Mouse (Mus musculus): Measurements from ENCODE around the gene Mob3b.

Mob3b gene

DNA sequence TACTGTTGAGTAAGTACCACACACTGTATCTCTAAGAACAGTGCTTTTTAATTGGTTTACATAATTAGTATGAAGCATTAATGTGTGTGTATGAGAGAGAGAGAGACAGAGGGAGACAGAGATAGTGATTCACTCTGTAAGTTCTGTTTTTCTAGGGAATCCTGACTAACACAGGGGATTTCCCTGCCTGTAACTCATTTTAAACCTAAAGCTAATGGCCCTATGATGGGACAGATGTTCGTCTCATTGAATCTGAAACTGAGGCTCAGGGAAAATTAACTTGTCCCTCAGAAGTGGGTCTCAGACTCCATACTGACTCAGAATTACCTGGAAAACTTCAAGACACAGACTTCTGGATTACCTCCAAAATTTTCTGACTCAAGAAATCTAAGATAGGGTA, 96.3 kb downstream of the Mob3b start:
- DNase-seq = no peak

DNA sequence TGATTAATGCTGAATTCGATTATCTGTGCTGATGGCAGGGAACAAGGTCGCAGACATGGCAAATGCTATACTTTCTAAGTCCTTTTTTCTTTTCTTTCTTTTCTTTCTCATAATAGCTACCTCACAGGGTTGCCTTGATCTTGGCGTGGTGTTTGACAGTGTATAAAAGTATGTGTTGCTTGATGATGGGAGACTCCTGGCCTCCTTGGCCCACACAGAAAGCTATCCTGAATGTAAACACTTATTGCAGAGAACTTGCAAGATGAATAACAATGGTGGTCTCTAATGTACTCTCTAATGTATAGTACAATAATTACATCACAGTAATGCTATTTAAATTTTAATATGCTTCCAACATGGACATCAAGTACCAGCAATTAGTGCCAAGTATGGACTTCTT, 96.9 kb downstream of the Mob3b start:
- DNase-seq = no peak

DNA sequence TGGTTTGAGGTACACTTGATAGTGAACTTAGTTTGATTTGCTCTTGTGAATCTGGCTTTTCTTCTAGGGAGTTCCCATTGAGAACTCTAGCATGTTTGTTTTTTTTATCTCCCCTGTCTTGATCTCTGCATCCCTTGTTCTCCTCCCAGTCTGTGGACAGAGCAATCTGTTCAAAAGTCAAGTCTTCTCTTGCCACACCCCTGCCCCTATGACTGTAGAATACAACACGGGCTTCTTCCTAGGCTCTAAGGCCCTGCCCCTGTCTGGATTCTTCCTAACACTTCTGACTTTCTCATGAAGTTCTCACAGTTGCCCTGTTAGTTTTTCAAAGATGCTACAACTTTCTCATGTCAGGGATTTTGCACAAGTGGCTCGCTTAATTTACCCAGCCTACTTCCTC, 102.9 kb downstream of the Mob3b start:
- DNase-seq = no peak

DNA sequence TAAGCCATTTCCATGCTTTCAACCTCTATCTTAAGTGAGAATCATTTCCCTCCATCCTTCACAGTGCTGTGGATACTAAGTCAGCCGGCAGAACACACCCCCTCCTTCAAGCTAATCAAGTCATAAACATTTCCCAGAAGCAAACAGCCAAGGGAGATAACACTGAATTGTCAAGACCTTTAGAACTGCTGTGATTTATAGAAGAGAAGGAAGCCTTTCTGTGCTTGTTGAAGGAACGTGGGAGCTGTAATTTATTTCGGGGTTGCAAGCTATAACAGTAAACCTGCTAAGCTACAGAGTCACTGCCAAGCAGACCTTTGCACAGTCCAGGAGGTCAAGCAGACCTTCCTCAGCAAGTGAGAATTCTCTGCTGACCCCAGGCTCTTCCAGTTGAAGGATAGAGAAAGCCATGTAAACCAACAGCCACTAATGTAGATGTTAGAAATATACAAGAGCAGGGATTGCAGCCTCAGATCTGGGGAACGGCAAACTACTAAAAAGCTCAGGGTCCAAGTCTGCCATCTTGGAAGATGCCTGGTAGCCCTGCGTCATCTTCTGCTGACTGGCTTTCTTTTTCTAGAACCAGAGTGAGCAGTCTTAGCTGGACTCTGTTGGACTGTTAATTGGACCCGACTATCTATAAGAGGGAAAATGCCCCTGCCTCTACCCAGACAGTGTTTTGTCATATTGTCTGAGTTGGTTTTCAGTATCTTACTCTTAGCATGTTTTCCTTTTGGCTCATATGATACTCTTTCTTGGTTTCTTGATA, 104.9 kb downstream of the Mob3b start:
- no peak for DNase-seq

DNA sequence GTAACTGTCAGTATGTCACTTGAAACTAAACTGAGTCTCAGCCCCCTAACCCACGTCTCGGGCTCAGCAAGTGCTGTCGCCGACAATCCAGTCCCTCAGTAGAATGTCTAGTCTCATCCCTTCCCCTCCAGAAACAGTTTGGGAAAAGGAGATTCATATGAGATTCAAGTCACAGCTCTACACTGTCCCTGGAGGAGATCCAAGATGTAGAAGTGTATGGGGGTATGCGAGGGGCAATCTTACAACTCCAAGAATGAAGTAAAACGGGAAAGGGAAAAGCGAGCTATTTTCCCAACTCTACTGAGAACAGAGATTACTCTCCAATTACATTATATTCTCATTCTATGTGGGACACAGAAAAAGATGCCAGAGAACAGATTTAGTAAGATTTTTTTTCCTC, 106.1 kb downstream of the Mob3b start:
- no peak for DNase-seq

DNA sequence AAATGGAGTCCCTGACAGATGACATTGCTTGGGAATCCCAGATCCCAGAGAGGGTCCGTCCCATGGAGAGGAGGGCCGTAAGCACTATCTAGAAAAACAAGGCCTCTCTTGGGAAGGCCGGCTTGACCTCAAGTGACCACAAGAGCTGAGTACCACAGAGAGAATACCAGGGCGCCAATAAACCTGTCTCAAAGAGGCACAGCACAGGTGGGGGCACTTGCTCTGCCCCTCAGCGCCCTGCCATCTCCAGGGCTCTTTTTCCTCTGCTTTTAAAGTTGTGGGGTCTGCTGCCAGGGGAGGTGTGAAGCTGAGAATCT, 107.6 kb downstream of the Mob3b start:
- DNase-seq = no peak

DNA sequence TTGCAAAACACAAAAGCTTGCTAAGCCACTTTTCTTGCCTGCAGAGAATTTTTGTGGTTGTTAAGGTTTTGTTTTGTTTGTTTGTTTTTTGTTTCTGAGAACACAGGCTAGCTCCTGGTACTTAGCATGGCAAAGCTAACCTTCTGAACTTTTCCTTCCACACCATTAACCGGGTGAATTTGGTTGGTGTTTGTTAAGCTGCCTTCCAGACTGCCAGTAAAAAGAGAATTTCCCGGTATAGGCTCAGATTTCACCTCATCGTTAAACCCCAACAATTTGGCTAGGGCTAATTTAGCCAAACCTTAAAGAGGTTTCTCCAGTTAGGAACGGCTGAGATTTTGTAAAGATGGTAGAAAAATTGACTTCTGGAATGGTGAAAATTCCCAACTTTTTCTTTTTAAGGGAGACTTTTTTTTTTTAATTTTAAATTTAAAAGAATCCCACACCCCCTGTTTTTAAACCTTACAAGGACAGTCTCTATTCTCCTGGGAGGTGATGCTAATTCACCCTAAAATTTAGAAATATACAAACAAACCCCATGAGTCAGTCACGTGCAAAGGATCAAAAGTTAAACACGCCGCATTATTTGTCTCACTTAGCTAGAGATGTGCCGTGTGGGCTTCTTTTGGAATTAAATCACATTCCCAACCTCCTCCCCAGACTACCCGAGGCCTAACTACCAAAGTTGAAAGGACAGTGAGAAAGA, 108.1 kb downstream of the Mob3b start:
- no peak for DNase-seq

DNA sequence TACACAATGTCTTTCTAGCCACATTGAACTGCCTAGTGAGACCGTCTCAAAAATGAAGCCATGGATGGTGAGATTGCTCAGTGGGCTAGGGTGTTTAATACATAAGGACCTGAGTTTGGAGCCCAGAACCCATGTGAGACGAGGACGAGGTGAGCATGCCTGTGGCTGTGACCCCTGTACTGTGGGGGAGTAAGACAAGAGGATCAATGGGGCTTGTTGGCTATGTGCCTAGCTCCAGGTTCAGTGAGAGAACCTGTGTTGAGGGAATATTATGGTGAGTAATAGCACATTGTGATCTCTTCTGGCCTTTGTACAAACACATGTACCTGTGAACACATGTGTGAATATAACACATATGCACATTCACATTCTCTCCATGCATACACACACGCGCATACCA, 116.4 kb downstream of the Mob3b start:
- DNase-seq = no peak

DNA sequence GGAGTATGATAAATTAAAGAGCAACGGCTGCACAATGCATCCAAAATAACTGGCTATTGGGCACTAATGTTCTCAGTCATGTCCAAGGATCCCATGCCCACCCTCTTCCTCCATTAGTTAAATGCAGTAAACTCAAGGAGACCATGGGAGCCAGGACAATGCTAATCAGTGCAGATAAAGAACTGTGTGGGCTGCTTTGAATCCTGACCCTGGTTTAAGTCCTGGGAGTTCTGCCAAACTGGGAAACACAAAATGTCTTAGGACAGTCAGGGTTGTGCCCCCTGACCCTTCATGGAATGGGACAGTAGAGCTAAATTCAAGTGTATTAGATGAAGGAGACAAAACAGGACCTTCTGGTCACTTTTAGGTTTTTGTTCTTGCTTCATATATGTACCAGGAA, 117.0 kb downstream of the Mob3b start:
- no peak for DNase-seq

DNA sequence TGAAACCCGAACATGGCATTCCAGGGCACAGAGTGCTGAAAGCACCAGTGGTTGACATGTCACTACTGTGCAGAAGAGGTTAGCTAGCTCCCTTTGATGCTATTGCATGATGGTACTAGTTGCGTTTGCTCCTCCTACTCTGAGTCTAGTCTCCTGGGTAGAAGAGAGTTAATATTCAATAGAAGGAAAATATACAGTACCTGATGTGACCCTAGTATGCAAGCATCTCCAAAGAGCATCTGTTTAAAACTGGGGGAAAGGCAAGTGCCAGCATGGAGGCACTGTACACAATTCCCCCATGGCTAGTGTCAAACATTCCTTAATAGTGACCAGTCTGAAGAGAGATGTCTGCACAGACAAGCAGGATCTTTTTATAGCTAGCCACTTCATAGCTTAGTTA, 119.5 kb downstream of the Mob3b start:
- DNase-seq = no peak

DNA sequence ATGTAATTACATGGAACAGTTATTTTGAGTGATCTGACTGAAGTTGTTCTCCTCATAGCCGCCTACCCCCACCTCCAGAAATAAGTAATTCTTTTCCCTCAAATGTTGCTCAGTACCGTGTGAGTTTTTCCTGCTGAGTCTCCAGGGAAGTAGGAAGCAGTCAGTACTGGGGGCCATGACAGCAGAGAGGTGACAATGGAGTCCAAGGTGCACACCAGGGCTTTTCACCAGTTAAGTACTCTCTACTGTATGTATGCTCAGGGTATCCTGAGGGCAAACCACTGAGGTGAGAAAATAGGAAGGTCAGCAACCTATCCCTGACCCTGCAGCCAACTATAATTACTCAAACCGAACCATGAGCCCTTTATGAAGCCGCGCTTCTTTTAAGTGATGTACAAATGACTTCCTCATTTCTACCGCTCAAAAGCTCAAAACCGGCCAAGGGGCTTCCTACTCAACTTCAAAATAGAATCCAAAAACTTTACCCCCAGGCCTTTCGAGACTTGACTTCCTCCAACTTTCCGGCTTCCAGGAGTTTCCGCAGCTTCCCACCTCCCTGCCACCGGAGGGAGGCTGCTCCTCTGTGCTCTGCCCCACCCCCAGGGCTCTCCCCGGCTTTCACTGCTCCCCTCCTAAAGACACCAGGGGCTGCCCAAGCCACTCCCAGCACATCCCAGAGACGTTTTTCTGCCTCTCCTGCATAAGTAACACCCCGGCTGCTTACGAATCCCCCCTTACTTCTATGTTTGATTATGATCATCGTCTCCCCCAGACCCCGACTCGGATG, 122.6 kb downstream of the Mob3b start:
- no peak for DNase-seq

DNA sequence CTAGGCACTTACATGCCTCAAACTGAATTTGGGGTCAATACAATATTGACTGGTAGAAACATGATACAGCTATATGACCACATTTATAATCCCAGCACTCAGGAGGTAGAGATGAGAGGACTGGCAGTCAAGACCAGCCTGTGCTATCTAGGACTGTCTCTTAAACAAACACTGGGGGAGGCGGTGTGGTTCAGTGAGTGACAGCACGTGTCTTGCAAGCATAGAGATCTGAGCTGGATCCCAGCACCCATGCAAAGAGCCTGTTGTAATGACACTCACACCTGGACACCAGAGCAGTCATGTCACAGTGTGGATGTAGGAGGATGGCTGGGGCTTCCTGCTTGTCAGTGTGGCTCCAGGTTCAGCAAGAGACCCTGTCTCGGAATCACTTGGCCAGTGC, 124.5 kb downstream of the Mob3b start:
- no peak for DNase-seq

DNA sequence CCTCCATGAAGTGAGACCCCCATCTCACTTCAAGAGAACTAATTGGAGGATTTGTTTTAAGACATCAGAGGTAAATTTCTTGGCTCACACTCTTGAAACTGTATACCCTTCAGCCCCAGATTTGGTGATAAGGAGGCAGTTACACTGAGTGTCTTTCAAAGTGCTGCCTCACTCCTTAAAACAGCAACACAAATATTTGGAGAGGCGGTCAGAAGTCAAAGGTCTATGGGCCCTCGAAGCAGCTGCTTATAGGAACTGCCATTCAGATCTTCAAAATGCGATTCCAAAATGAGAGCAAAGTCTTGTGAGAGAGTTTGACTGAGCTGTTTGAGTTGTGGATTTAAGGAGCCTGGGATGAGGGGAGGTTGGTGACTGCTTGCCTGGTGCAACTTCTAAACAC, 125.7 kb downstream of the Mob3b start:
- DNase-seq = no peak

DNA sequence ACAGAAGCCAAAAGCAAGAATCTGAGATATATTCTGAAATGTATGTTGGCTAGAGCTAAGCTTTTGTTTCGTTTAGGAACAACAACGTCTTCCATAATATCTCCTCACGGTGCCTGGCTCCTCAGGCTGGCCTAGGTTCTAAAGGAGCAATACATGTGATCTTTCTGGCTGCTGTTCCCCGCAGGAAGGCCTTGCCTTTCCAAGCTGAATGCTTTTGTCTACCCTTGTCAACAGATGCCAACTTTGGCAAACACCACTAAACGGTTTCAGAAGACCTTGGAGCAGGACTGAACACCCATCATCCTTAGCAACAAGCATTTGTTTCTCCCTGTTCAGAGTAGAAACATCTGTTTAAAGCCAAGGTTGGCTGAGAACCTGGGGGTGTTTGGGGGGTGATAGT, 126.1 kb downstream of the Mob3b start:
- DNase-seq = no peak

DNA sequence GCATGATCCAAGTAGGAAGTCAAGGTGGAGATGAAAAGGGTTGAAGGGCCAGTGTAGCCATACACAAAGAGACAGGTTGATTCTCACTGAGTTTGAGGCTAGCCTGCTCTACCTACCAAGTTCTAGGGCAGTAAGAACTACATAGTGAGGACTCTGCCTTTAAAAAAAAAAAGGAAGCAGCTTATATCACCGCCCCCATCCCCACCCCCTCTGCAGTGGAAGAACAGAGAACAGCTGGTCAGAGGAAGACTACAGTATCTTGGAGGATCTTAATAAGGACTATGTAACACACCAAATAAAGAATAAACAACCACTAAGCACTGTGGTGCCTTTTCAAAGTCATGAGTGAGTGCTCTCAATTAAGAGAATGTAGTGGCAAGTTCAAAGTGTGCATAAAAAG, 138.9 kb downstream of the Mob3b start:
- DNase-seq = no peak

DNA sequence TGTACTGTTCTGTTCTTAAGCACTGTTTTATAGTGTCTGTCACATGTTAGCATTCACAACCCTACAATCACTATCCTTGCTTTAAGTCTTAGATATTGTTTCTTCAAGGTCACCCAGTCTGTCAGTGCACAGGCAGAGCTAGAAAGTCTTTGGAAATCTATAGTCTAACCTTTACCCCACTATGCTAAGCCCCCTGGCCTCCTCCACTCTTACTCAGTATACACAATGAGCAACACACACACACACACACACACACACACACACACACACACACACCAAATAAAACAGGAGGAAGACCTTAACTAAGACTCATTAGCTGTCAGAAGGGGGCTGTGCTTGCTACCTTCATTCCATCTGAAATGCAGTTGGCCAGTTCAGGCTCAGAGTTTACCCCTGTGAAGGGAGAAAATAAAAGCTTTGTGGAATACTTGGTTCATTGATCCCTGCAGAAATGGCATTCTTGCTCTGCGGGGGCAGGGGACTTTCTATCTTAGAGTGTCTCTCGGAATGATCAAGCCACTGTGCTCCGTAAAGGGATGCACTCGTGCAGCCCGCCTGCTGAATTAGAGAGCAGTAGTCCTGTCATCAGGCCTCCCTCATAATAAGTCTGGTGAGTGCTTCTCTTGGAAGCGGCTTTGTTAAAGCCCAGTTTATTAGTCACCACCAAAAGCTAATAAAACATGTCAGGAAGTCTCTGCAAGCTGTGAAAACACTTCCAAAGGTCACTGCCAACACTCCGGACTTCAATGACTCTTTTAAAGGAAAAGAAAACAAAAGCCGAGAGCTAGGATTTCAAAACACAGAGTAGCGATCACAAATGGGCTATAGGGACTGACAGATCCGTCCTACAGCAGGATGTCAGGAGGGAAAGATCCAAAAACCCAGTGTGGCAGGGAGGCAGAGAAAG, 144.6 kb downstream of the Mob3b start:
- no peak for DNase-seq

DNA sequence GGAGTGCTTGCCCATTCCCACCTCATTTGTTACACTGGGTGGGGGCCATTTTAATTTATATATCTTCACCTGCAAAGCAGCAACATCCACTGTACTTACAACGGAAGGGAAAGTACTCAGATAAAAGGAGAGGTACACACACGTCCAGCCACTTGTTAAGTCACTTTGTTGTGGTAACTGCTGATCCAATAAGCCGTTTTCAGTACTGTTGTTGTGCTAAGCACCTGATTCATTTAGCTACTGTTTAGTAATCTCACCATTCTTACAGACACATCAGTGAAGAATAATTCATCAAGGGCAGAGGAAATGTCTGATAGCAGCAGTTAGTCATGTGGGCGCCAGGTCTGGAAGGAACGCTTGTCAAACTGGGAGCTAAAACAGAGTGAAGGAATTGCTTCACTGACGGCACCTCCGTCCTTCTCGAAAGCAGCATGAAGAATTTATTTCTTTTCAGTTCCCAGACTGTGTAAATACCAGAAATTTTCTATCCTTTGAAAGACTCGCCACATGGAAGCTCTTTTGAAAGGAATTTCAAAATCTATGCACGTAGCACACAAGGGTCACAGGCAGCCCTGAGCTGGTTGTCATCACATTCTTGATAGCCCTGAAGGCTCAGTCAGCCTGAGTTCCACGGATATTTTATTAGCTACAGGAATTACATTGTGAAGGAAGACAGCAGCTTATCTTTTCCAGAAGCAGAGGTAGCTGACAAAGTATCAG, 150.6 kb downstream of the Mob3b start:
- no peak for DNase-seq

DNA sequence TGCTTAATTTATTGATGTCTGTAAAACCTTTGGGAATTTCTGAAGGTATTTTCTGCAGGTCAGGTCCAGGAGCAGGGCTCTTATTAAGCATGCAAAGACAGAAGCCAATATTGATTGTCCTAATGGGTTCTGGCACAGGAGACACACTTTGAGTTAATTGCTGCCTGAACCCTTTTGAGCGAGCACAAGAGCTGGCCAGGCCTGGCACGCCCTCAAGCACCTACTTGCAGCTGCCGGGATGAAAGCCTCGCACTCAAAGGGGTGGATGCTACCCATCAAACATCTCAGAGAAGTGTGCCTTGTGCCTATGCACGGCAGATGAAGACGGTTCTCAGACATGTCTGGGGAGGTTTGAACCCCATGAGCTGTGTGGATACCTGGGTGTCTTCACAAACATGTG, 151.2 kb downstream of the Mob3b start:
- no peak for DNase-seq

DNA sequence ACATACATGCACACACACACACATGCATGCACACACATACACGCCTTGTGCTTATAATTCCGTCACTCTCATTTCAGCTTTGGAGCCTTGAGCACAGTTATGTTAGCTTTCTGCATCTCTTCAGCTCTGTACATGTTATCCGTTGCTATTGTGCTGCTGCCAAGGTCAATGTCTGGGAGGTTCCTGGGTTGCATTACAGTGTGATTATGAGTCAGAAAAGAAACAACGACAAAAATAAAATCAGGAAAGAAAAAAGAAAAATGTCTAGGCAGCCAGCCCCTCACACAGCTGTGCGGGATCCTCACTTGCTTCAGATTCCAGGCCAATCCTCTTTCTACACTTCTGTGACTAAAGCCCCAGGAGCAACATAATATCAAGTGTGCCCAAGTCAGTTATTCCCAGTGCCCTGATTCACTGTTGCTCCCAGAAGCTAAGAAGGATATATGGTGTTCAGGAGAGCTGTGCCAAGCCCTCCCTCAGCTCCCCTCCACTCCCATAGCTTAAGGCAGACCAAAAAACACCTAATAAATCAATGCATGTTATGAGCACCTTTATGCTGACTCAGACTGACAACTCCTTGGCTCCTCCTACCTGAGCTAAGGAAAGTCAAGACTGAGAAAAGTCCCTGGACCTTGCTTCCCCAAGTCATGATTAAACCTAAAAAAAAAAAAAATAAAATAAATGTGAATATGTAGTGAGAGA, 152.1 kb downstream of the Mob3b start:
- no peak for DNase-seq

DNA sequence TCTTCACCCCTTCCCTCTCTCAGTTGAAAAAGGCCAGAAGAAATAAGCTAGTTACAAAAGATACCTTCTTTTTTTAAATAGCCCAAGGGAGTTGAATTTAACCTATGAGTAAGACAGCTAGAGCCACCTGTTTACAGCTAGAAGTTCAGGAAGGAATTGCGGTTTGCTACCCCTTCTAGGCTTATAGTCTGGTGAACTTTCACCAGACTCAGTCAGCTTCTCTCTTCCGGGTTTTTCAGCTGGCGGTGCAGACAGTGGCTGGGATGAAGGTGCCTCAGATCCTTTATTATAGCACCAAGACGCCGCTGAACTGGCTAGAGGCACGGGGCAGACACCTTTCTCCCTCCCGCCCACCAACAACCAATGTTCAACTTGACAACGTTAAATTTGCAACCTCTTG, 152.8 kb downstream of the Mob3b start:
- DNase-seq = no peak

DNA sequence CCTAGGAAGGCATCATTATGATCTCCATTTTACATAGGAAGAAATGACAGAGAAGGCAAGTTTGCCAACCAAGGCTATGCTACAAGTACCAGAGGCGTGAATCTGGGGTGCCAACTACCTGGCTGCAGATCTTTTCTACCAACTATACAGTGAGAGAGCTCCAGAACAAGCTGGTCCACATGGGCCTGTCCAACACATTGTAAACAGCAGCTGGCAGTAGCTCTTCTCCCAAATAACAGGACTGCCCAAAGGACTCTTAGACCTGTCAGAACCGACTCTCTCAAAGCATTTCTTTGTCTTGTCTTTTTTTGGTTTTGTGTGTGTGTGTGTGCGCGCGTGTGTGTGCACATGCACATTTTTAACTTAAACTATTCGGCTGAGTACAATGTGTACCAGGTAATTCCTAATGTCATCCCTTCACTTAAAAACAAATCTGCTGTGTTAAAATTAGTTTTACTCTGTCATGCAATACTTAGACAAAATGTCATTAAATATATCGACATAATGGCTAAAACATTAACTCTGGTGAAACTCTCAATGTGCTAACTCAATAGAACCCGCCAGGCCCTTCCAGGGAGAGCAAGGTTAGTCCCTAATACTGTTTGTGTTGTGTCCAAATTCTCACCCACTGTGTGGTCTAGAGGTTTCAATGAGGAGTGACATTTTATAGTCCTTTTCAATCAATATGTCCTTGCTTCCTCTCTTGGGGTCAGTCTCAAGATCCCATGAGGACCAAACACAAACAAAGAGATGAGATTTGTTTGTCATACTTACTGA, 153.5 kb downstream of the Mob3b start:
- DNase-seq = no peak

All from lung, postnatal 14 days (tissue).